10 mouse cellular contexts compared by ENCODE assay signal in the genomic region with DNA sequence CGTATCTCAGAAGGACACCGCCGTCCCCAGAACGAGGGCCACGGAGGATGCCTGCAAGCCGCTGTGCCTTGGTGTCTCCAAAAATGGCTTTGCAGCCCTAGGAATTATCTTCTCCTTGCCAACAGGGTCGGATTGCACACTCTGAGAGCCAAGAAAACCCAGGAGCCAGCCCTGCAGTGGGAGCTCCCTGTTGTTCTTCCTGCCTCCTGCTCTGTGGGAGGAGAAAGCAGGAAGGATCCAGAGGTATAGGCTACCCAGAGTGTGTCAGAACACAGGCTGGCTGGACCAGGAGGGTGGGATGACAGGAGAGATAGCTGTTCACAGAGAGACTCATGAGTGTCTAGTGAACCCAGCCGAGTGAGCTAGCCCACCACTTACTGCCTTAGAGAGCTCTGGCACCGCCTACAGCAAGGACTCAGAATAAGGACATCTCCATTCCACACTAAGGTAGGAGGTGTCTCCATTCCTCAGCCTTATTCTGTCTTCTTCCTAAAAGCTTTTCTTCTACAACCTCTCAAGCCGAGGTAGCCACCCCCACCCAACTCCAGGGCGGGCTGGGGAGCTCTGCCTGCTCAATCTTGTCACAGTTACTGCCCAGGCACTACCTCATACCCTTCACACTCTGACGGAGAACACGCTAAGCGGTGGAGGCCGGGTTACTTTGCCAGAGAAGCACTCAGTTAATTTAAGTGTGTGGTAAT. TPM values are rescaled to one million over a fixed set of nuclear protein-coding genes. Genes with fewer than 3 reads are reported as not detected.
DNase-seq lines count a peak whose midpoint lies in the region; ATAC-seq and TF ChIP-seq lines count a peak whose summit lies in the region.
"Had no signal": no experiment of that assay in that cellular context is flagged by ENCODE, and none has a peak within 500 bp of the region (broad histone marks: within the 10 kb centered on the region; RNA-seq: fewer than 3 reads in every experiment).

No protein-coding gene starts in this region.

- H3K27ac ChIP-seq in heart, embryonic 10.5 days = peak overlapping the region; percentile 93
- peak overlapping the region; percentile 98 for H3K27ac ChIP-seq in lung, embryonic 16.5 days (ENCODE audit: low read length)
- H3K27ac ChIP-seq in liver, postnatal 0 days (ENCODE audit: low read depth) = peak overlapping the region; percentile 56; the same call in 1 of the 2 replicates

- H3K9ac ChIP-seq in lung, embryonic 16.5 days (ENCODE audit: low read length) = no peak overlapping the region
- H3K9ac ChIP-seq in liver, postnatal 0 days (replicated peaks) = no peak overlapping the region

- no peak for DNase-seq in heart, embryonic 10.5 days (ENCODE audit: low spot score)
- DNase-seq in heart, postnatal 4 days = no peak
- no peak for DNase-seq in lung, adult 2 months
- DNase-seq in frontal cortex, postnatal 36 days (ENCODE audit: low spot score in 2 of 2) = peak; percentile 60 to 67
- no peak for DNase-seq in liver, postnatal 0 days
- DNase-seq in embryo, embryonic 10.5 days (ENCODE audit: low spot score) = no peak
- DNase-seq in testis, postnatal 14 days (ENCODE audit: low spot score) = no peak
- DNase-seq: gastrocnemius, postnatal 14 days; layer of hippocampus, postnatal 36 days had no signal

- H3K36me3 ChIP-seq in heart, embryonic 10.5 days = no peaks in the 10 kb centered on the region
- H3K36me3 ChIP-seq in lung, embryonic 16.5 days (ENCODE audit: control insufficient read depth, insufficient read depth, low read length) = no peaks in the 10 kb centered on the region
- H3K36me3 ChIP-seq in liver, postnatal 0 days (replicated peaks; ENCODE audit: insufficient read depth, low read length) = no peaks in the 10 kb centered on the region; the same call in 1 of the 2 replicates

- H3K4me3 ChIP-seq in heart, embryonic 10.5 days = no peak overlapping the region
- H3K4me3 ChIP-seq in lung, embryonic 16.5 days (ENCODE audit: low read length) = no peak overlapping the region
- no peak overlapping the region for H3K4me3 ChIP-seq in lung, adult 2 months (replicated peaks; ENCODE audit: extremely low read depth, low read depth, low read length)
- no peak overlapping the region for H3K4me3 ChIP-seq in liver, postnatal 0 days (ENCODE audit: low read depth, low read length)

- no peak for TF ChIP-seq CTCF in lung, adult 2 months (IDR thresholded peaks at IDR 0.05; ENCODE audit: insufficient read depth, low read length)
- TF ChIP-seq CTCF in liver, postnatal 0 days (IDR thresholded peaks at IDR 0.05; ENCODE audit: low read depth) = no peak

- H3K27me3 ChIP-seq in heart, embryonic 10.5 days (ENCODE audit: insufficient read depth, poor library complexity, severe bottlenecking) = no peaks in the 10 kb centered on the region
- H3K27me3 ChIP-seq in lung, embryonic 16.5 days (ENCODE audit: control insufficient read depth, insufficient read depth, low read depth, low read length) = no peaks in the 10 kb centered on the region
- no peaks in the 10 kb centered on the region for H3K27me3 ChIP-seq in liver, postnatal 0 days (ENCODE audit: insufficient read depth, low read length)

- no peak for ATAC-seq in lung, embryonic 16.5 days (ENCODE audit: low read depth)
- peak; percentile 26; the same call in 1 of the 2 replicates for ATAC-seq in liver, postnatal 0 days

- no peaks in the 10 kb centered on the region for H3K9me3 ChIP-seq in heart, embryonic 10.5 days
- no peaks in the 10 kb centered on the region for H3K9me3 ChIP-seq in lung, embryonic 16.5 days (ENCODE audit: control insufficient read depth, low read length)
- no peaks in the 10 kb centered on the region for H3K9me3 ChIP-seq in liver, postnatal 0 days (ENCODE audit: low read length)

- H3K4me2 ChIP-seq in lung, embryonic 16.5 days (ENCODE audit: low read depth, low read length) = no peak overlapping the region
- no peak overlapping the region for H3K4me2 ChIP-seq in liver, postnatal 0 days (ENCODE audit: low read depth, low read length)

- 57% methylated on average over 15 of the region's 15 CpGs for WGBS in heart, embryonic 10.5 days
- WGBS in lung, embryonic 16.5 days = 60% methylated on average over 15 of the region's 15 CpGs
- WGBS in lung, adult 2 months = 56% methylated on average over 15 of the region's 15 CpGs
- 80% methylated on average over 15 of the region's 15 CpGs for WGBS in liver, postnatal 0 days (ENCODE audit: insufficient replicate concordance)

- H3K4me1 ChIP-seq in heart, embryonic 10.5 days = peaks cover 92% of the 10 kb centered on the region
- H3K4me1 ChIP-seq in lung, embryonic 16.5 days (replicated peaks; ENCODE audit: control insufficient read depth, insufficient read depth, low read length) = peaks cover 90% of the 10 kb centered on the region
- peaks cover 75% of the 10 kb centered on the region for H3K4me1 ChIP-seq in lung, adult 2 months (ENCODE audit: control insufficient read depth, insufficient read depth, low read length)
- H3K4me1 ChIP-seq in liver, postnatal 0 days (ENCODE audit: insufficient read depth) = peaks cover 75% of the 10 kb centered on the region

- TF ChIP-seq POLR2A in lung, adult 2 months (IDR thresholded peaks at IDR 0.05; ENCODE audit: borderline replicate concordance, extremely low read depth, low read depth, low read length) = no peak

- no peak for TF ChIP-seq EP300 in liver, postnatal 0 days (IDR thresholded peaks at IDR 0.05; ENCODE audit: low read depth)

RNA-seq across cellular contexts. Expression of a gene that starts 48.0 kb away (rescaled TPM):
- 19.6 and 21.1 TPM in 2 replicates for polyA plus RNA-seq in heart, embryonic 10.5 days (2016; fragmentation: Nextera tagmentation; extraction: Ambion mirVana)
- 10 to 100 TPM; 82.2 to 85.0 TPM for total RNA-seq in heart, postnatal 4 days (2021)
- 19.7 and 20.7 TPM in 2 replicates for polyA plus RNA-seq in lung, embryonic 16.5 days (2015; fragmentation: Nextera tagmentation; extraction: Ambion mirVana)
- 66.7 and 97.0 TPM in 2 replicates for polyA plus RNA-seq in lung, adult 2 months (2012; rRNA removed)
- 16.4 and 16.6 TPM in 2 replicates for polyA plus RNA-seq in liver, postnatal 0 days (2015; fragmentation: Nextera tagmentation; extraction: Ambion mirVana)

Comparison
In these comparisons a context has a peak if more than half of its experiments do, and no peak if none do; other contexts are left out.
1. DNase-seq: peak in frontal cortex, postnatal 36 days (2 of 2); none in heart, embryonic 10.5 days (single experiment), heart, postnatal 4 days (single experiment), lung, adult 2 months (single experiment), liver, postnatal 0 days (single experiment), embryo, embryonic 10.5 days (single experiment) and testis, postnatal 14 days (single experiment).
2. Peak in every context shown above with its lines, with median percentiles within 50 percentile points of each other: H3K27ac ChIP-seq.